Mouse (Mus musculus): ENCODE measurements around the gene Brca1. TPM values are rescaled to one million over a fixed set of nuclear protein-coding genes. Genes with fewer than 3 reads are reported as not detected.

Brca1 gene
- polyA plus RNA-seq, 1 experiment from 2014 or later = 0.42 TPM

DNA sequence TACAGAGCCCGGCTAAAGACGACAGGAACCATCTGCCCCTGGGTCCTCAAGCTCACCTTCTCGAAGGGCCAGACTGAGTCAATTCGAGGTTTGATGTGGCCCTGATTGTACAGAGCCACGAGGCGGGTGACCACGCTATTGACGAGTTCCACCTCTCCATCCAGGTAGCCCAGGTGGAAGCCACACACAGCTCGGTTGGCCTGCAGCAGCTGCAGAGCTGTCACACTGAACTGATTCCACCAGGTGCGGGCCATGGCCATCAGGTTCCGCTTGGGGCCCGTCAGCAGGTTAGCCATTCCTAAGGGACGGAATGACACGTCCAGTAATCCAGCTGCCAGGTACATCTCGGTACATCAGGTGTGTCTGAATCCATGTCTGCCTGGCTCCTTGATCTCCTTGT, 91.4 kb downstream of the Brca1 start:
- Histone ChIP-seq H3K4me3 (ENCODE audit: low read depth, low read length) (no peak overlapping the region), H3K4me2 (replicated peaks; ENCODE audit: low read depth, low read length) (no peak overlapping the region), H3K27me3 (replicated peaks; ENCODE audit: insufficient read depth, low read length) (no peaks in the 10 kb centered on the region), H3K27ac (ENCODE audit: low read length) (0 out of 2 replicates have a peak overlapping the region, but pooled peaks have one; percentile 9), H3K4me1 (ENCODE audit: insufficient read depth, low read depth, low read length) (peaks cover 10% of the 10 kb centered on the region; the same call in 1 of the 2 replicates), H3K36me3 (ENCODE audit: insufficient read depth, low read length) (peaks cover 19% of the 10 kb centered on the region), H3K9me3 (ENCODE audit: low read length) (no peaks in the 10 kb centered on the region), H3K9ac (replicated peaks; ENCODE audit: low read depth) (no peak overlapping the region)
- 77% methylated on average over 15 of the region's 15 CpGs for WGBS
- DNase-seq (ENCODE audit: low spot score) (no peak), ATAC-seq (no peak)
- TF ChIP-seq CTCF (IDR thresholded peaks at IDR 0.05) (no peak), EP300 (IDR thresholded peaks at IDR 0.05) (no peak)

DNA sequence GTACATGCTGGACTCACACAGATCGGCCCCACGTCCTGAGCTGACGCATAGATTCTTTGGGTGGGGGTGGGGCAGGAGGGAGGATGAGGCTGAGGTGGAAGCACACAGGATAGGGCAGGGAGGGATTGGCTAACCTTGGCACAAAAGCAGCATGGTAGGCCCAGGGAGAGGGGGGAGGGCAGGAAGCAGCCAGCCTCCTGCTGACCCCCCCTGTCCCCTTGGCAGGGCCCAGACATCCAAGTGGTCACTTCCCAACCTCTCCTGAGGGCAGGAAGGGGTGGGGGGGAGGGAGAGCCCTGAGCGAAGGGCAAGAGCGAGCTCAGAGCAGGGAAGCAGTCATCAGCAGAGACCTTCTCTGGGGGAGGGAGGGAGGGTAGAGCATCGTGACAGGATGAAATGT, 92.0 kb downstream of the Brca1 start:
- H3K9ac ChIP-seq (replicated peaks; ENCODE audit: low read depth) = no peak overlapping the region
- H3K4me3 ChIP-seq (ENCODE audit: low read depth, low read length) = no peak overlapping the region
- TF ChIP-seq CTCF (IDR thresholded peaks at IDR 0.05) = no peak
- TF ChIP-seq EP300 (IDR thresholded peaks at IDR 0.05) = peak; percentile 45; the same call in 1 of the 2 replicates
- DNase-seq (ENCODE audit: low spot score) = peak; percentile 57
- 47% methylated on average over 5 of the region's 6 CpGs for WGBS
- no peaks in the 10 kb centered on the region for H3K27me3 ChIP-seq (replicated peaks; ENCODE audit: insufficient read depth, low read length)
- H3K27ac ChIP-seq (ENCODE audit: low read length) = 0 out of 2 replicates have a peak overlapping the region, but pooled peaks have one; percentile 9
- H3K4me2 ChIP-seq (replicated peaks; ENCODE audit: low read depth, low read length) = no peak overlapping the region
- H3K36me3 ChIP-seq (ENCODE audit: insufficient read depth, low read length) = peaks cover 19% of the 10 kb centered on the region
- H3K4me1 ChIP-seq (ENCODE audit: insufficient read depth, low read depth, low read length) = peaks cover 10% of the 10 kb centered on the region; the same call in 1 of the 2 replicates
- ATAC-seq = peak; percentile 76
- no peaks in the 10 kb centered on the region for H3K9me3 ChIP-seq (ENCODE audit: low read length)

DNA sequence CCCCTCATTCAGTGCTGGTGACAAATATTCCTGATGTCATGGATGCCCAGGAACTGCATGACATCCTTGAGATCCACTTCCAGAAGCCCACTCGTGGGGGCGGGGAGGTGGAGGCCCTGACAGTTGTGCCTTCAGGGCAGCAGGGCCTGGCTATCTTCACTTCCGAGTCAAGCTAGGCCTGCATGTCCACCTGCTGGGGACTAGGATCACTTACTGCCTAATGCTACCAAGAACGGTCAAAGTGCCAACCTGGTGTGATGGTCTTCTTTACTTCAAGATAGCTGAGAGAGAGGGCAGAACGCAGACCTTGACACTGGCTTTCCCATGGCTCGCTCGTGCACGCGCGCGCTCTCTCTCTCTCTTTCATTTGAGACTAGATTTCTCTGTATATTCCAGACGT, 93.5 kb downstream of the Brca1 start:
- Histone ChIP-seq H3K4me1 (ENCODE audit: insufficient read depth, low read depth, low read length) (no peaks in the 10 kb centered on the region; the same call in 1 of the 2 replicates), H3K9ac (replicated peaks; ENCODE audit: low read depth) (no peak overlapping the region), H3K4me2 (replicated peaks; ENCODE audit: low read depth, low read length) (no peak overlapping the region), H3K4me3 (ENCODE audit: low read depth, low read length) (no peak overlapping the region), H3K27me3 (replicated peaks; ENCODE audit: insufficient read depth, low read length) (no peaks in the 10 kb centered on the region), H3K27ac (ENCODE audit: low read length) (no peak overlapping the region; the same call in 1 of the 2 replicates), H3K36me3 (ENCODE audit: insufficient read depth, low read length) (peaks cover 19% of the 10 kb centered on the region), H3K9me3 (ENCODE audit: low read length) (no peaks in the 10 kb centered on the region)
- 83% methylated on average over 12 of the region's 12 CpGs for WGBS
- DNase-seq (ENCODE audit: low spot score) = no peak
- ATAC-seq = no peak
- TF ChIP-seq CTCF (IDR thresholded peaks at IDR 0.05) (no peak), EP300 (IDR thresholded peaks at IDR 0.05) (no peak)

DNA sequence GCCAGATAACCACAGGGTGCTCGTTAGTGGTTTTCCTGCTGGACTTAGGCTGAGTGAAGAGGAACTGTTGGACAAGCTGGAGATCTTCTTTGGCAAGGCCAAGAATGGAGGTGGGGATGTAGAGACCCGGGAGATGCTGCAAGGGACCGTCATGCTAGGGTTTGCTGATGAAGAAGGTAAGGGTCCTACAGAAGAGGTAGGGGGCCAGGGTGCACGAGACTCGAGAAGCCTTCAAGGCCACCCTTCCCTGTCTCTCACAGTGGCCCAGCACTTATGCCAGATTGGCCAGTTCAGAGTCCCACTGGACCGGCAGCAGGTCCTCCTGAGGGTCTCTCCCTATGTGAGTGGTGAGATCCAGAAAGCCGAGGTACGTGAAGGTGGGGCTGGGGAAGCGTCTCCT, 94.1 kb downstream of the Brca1 start:
- H3K4me3 ChIP-seq (ENCODE audit: low read depth, low read length) = no peak overlapping the region
- ATAC-seq (no peak), DNase-seq (ENCODE audit: low spot score) (no peak)
- H3K4me1 ChIP-seq (ENCODE audit: insufficient read depth, low read depth, low read length) = no peaks in the 10 kb centered on the region; the same call in 1 of the 2 replicates
- H3K9me3 ChIP-seq (ENCODE audit: low read length) = no peaks in the 10 kb centered on the region
- peaks cover 19% of the 10 kb centered on the region for H3K36me3 ChIP-seq (ENCODE audit: insufficient read depth, low read length)
- H3K27ac ChIP-seq (ENCODE audit: low read length) = no peak overlapping the region
- no peaks in the 10 kb centered on the region for H3K27me3 ChIP-seq (replicated peaks; ENCODE audit: insufficient read depth, low read length)
- TF ChIP-seq EP300 (IDR thresholded peaks at IDR 0.05) (no peak), CTCF (IDR thresholded peaks at IDR 0.05) (no peak)
- 88% methylated on average over 9 of the region's 9 CpGs for WGBS
- no peak overlapping the region for H3K9ac ChIP-seq (replicated peaks; ENCODE audit: low read depth)
- no peak overlapping the region for H3K4me2 ChIP-seq (replicated peaks; ENCODE audit: low read depth, low read length)

DNA sequence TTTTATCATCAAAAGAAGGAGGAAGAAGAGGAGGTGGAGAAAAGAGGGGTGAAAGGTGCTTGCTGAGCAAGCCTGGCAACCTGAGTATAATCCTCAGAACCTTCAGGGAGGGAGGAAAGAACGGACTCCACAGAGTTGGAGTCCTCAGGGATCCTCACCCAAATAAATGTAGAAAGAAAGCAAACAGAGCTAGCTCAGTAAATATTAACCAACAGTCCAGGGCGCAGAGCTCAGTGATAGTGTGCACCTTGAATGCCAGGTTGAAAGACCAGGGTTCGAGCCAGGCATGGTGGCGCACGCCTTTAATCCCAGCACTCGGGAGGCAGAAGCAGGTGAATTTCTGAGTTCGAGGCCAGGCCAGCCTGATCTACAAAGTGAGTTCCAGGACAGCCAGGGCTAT, 96.1 kb downstream of the Brca1 start:
- Histone ChIP-seq H3K4me3 (ENCODE audit: low read depth, low read length) (no peak overlapping the region), H3K9ac (replicated peaks; ENCODE audit: low read depth) (no peak overlapping the region), H3K27me3 (replicated peaks; ENCODE audit: insufficient read depth, low read length) (no peaks in the 10 kb centered on the region), H3K36me3 (ENCODE audit: insufficient read depth, low read length) (peaks cover 9% of the 10 kb centered on the region; the same call in 1 of the 2 replicates), H3K4me1 (ENCODE audit: insufficient read depth, low read depth, low read length) (no peaks in the 10 kb centered on the region), H3K27ac (ENCODE audit: low read length) (no peak overlapping the region), H3K4me2 (replicated peaks; ENCODE audit: low read depth, low read length) (no peak overlapping the region), H3K9me3 (ENCODE audit: low read length) (no peaks in the 10 kb centered on the region)
- ATAC-seq (no peak), DNase-seq (ENCODE audit: low spot score) (no peak)
- TF ChIP-seq CTCF (IDR thresholded peaks at IDR 0.05) (no peak), EP300 (IDR thresholded peaks at IDR 0.05) (no peak)
- 64% methylated on average over 7 of the region's 7 CpGs for WGBS

DNA sequence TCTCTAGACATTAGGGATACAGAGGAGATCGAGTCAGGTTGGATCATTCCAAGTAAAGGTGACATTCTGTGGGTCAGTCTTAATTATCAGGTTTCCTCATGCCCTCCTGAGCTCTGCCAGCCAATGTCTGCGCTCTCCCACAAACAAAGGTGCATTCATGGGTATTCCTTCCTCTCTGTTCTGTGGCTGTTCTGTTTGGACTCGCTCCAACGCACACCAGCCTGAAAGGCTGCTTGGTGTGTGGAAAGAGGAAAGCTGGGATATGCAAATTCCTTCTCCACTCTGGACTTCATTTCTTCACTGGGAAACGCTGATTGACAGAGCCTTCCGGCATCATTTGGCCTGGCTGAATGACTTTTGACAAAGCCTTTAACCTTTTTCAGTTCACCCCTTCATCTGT, 97.1 kb downstream of the Brca1 start:
- Histone ChIP-seq H3K4me3 (ENCODE audit: low read depth, low read length) (no peak overlapping the region), H3K9ac (replicated peaks; ENCODE audit: low read depth) (no peak overlapping the region), H3K4me1 (ENCODE audit: insufficient read depth, low read depth, low read length) (0 out of 2 replicates have a peak, but pooled peaks cover 4% of the 10 kb centered on the region), H3K27me3 (replicated peaks; ENCODE audit: insufficient read depth, low read length) (no peaks in the 10 kb centered on the region), H3K4me2 (replicated peaks; ENCODE audit: low read depth, low read length) (no peak overlapping the region), H3K27ac (ENCODE audit: low read length) (no peak overlapping the region), H3K36me3 (ENCODE audit: insufficient read depth, low read length) (peaks cover 3% of the 10 kb centered on the region; the same call in 1 of the 2 replicates), H3K9me3 (ENCODE audit: low read length) (no peaks in the 10 kb centered on the region)
- DNase-seq (ENCODE audit: low spot score) (no peak), ATAC-seq (no peak)
- TF ChIP-seq CTCF (IDR thresholded peaks at IDR 0.05) (no peak), EP300 (IDR thresholded peaks at IDR 0.05) (no peak)
- 56% methylated on average over 6 of the region's 6 CpGs for WGBS

Measured in lung, postnatal 0 days (tissue).